Mouse (Mus musculus) CH12.LX (cell line): ENCODE data around the gene Rapgef6. TPM values are rescaled to one million over a fixed set of nuclear protein-coding genes. Genes with fewer than 3 reads are reported as not detected.

Source experiments
- DNase-seq: peaks from one replicate; pipeline ENCODE4 v3.0.0-alpha.2; 2013; ENCODE audit errors: extremely low read depth
- H3K27ac ChIP-seq: 2 replicates; pipeline ENCODE4 v1.5.1; 2012; ENCODE audit warnings: low read depth, mild to moderate bottlenecking, control low read depth, moderate library complexity; ENCODE audit not compliant: insufficient read depth
- H3K27me3 ChIP-seq: replicated peaks from 2 replicates; pipeline ENCODE3; 2012; ENCODE audit warnings: inconsistent platforms
- H3K36me3 ChIP-seq, 2 experiments: replicated peaks in 1 of 2; 2 replicates each; pipeline versions ENCODE3 to v1.6.1; 2012; ENCODE audit warnings: inconsistent platforms in 1 of 2, low read length in 1 of 2, mild to moderate bottlenecking in 1 of 2, mixed read lengths in 1 of 2, moderate library complexity in 1 of 2; ENCODE audit not compliant: control insufficient read depth in 1 of 2, insufficient read depth in 1 of 2
- H3K4me1 ChIP-seq, 2 experiments: 2 replicates each; pipeline ENCODE4 v1.6.1; 2012; ENCODE audit warnings: inconsistent platforms in 1 of 2, moderate library complexity in 1 of 2; ENCODE audit not compliant: insufficient read depth in 2 of 2, control insufficient read depth in 1 of 2
- H3K4me2 ChIP-seq: 2 replicates; pipeline ENCODE4 v1.6.1; 2012; ENCODE audit warnings: low read depth, mild to moderate bottlenecking, control low read depth; ENCODE audit not compliant: poor library complexity, insufficient read depth, severe bottlenecking
- H3K4me3 ChIP-seq, 3 experiments: fragments of 150-350 bp in 1 of 3; sonication (generic) in 1 of 3; replicated peaks in 1 of 3; 2 replicates each; pipeline versions ENCODE3 to v1.5.1; 2011 to 2012; ENCODE audit warnings: low read depth in 2 of 3, low read length in 2 of 3, mild to moderate bottlenecking in 2 of 3, moderate library complexity in 2 of 3, control low read depth in 1 of 3, improper control_type of control experiment in 1 of 3, inconsistent platforms in 1 of 3, mixed read lengths in 1 of 3; ENCODE audit not compliant: poor library complexity in 1 of 3
- H3K79me2 ChIP-seq: replicated peaks from 2 replicates; pipeline ENCODE4 v1.6.1; 2012; ENCODE audit warnings: mild to moderate bottlenecking, moderate library complexity; ENCODE audit not compliant: control insufficient read depth, poor library complexity, insufficient read depth, severe bottlenecking; ENCODE audit errors: extremely low read depth
- H3K9ac ChIP-seq: 2 replicates; pipeline ENCODE4 v1.6.1; 2012; ENCODE audit warnings: low read depth, mild to moderate bottlenecking, control low read depth, moderate library complexity; ENCODE audit not compliant: insufficient read depth
- H3K9me3 ChIP-seq: replicated peaks from 2 replicates; pipeline ENCODE3; 2012; ENCODE audit warnings: low read length, inconsistent platforms, mixed read lengths
- BHLHE40 ChIP-seq: IDR thresholded peaks from 2 replicates; pipeline ENCODE4 v1.6.1; 2011; ENCODE audit warnings: mild to moderate bottlenecking, low read depth, low read length, improper control_type of control experiment
- CHD1 ChIP-seq: IDR thresholded peaks from 2 replicates; pipeline ENCODE4 v1.6.1; 2012; ENCODE audit warnings: low read depth, low read length, improper control_type of control experiment, inconsistent platforms
- ETS1 ChIP-seq: conservative IDR thresholded peaks from 2 replicates; pipeline ENCODE4 v1.6.1; 2012; ENCODE audit warnings: low read depth, mild to moderate bottlenecking, inconsistent platforms, low read length, improper control_type of control experiment, moderate library complexity
- IRF4 ChIP-seq: IDR thresholded peaks from 2 replicates; pipeline ENCODE4 v1.6.1; 2014; ENCODE audit warnings: low read depth, mild to moderate bottlenecking, inconsistent platforms, low read length, improper control_type of control experiment
- JUND ChIP-seq: conservative IDR thresholded peaks from 2 replicates; pipeline ENCODE4 v1.6.1; 2011; ENCODE audit warnings: low read depth, low read length, improper control_type of control experiment
- MAFK ChIP-seq: IDR thresholded peaks from 2 replicates; pipeline ENCODE4 v1.6.1; 2011; ENCODE audit warnings: low read length, improper control_type of control experiment; ENCODE audit not compliant: insufficient replicate concordance
- MAX ChIP-seq: IDR thresholded peaks from 2 replicates; pipeline ENCODE4 v1.6.1; 2011; ENCODE audit warnings: low read length, improper control_type of control experiment
- MXI1 ChIP-seq: IDR thresholded peaks from 2 replicates; pipeline ENCODE4 v1.6.1; 2011; ENCODE audit warnings: mild to moderate bottlenecking, low read depth, low read length, improper control_type of control experiment
- NRF1 ChIP-seq: IDR thresholded peaks from 2 replicates; pipeline ENCODE4 v1.6.1; 2014; ENCODE audit warnings: low read depth, mild to moderate bottlenecking, inconsistent platforms, low read length, improper control_type of control experiment, moderate library complexity
- PAX5 ChIP-seq: IDR thresholded peaks from 2 replicates; pipeline ENCODE4 v1.6.1; 2012; ENCODE audit warnings: low read length, inconsistent platforms, mixed read lengths
- SMC3 ChIP-seq: IDR thresholded peaks from 2 replicates; pipeline ENCODE4 v1.6.1; 2011; ENCODE audit warnings: low read depth, low read length, improper control_type of control experiment
- ZNF384 ChIP-seq: IDR thresholded peaks from 2 replicates; pipeline ENCODE4 v1.6.1; 2012; ENCODE audit warnings: low read depth, low read length, improper control_type of control experiment, inconsistent platforms
- dilution Hi-C: fragments of 300-500 bp; cut with MboI; formaldehyde crosslinking; loops from 2 replicates; pipeline ENCODE4 v1.14.3; 2020; ENCODE audit warnings: low sequenced_read_pairs; ENCODE audit not compliant: extremely low pct_unique_long_range_greater_than_20kb, extremely low pct_ligation_motif_present
- in situ Hi-C: fragments of 300-500 bp; cut with MboI; formaldehyde crosslinking; loops from 3 replicates; pipeline ENCODE4 v1.14.3; 2019; ENCODE audit warnings: low sequenced_read_pairs, low pct_ligation_motif_present, low pct_unique_long_range_greater_than_20kb, mixed read lengths
- polyA plus RNA-seq: library from polyadenylated mRNA; unstranded; fragments of >175 nt; gene quantifications from 2 replicates; pipeline ENCODE4 v1.2.1, GENCODE M21; 2012; ENCODE audit warnings: low read depth; ENCODE audit not compliant: insufficient read length
- total RNA-seq, 2 experiments: library from RNA; depleted of rRNA; stranded (reverse); fragments of 300-350 nt in 1 of 2; fragments of >200 nt in 1 of 2; gene quantifications; 2 replicates each; pipeline ENCODE4 v1.2.3; 2012 to 2014

The Rapgef6 gene
- total and polyA plus RNA-seq, 3 experiments = 36.7 to 63.8 (median 38.3) TPM

DNA sequence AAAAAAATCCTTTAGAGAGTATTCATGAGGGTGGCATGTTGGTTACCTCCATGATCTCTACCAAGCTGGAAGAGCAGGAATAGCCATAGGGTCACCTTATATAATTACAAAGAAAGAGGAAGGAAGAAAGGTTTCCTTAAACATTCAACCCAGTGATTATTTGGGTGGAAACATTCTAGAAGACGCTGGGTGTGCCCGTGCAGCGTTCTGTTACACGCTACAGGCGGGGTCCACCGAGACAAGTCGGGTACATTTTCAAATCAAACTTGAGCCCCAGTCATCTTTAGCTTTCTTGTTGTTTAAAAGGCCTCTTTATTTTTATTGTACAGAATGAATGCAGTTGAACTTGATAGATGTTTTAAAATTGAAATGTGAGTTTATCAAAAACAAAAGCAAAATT lies 176.0 kb downstream of the Rapgef6 start:
- in situ Hi-C loops (no loop called here), dilution Hi-C loops (no loop called here)
- H3K9me3 ChIP-seq = no peaks in the 10 kb centered on the region
- no peaks in the 10 kb centered on the region for H3K27me3 ChIP-seq
- H3K36me3 ChIP-seq = peaks cover 25 to 61% of the 10 kb centered on the region in 2 experiments
- H3K4me1 ChIP-seq = peaks cover 4 to 50% of the 10 kb centered on the region in 2 experiments
- DNase-seq = no peak
- H3K27ac ChIP-seq = no peak overlapping the region
- no peak overlapping the region for H3K9ac ChIP-seq
- H3K4me2 ChIP-seq = no peak overlapping the region
- TF ChIP-seq SMC3 (no peak), MAX (no peak)
- H3K4me3 ChIP-seq = no peak overlapping the region
- H3K79me2 ChIP-seq = no peaks in the 10 kb centered on the region

DNA sequence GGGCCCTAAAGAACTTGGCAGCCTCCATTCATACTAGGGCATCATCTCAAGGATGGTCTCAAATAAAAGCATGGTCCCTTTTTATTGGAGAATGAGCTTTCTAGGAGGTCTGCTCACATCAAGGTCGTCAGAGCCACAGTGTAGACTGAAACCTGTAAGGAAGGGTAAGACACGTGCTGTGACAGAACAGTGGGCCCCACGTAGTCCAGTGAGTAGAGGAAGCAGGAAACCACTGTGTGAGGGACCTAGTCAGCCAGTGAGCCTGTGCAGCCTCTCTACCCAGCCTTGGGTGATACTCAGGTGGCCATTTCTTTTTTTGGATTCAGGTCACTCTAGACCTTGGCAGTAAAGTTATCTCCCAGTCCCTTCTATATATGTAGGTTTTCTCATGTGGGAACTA lies 177.3 kb downstream of the Rapgef6 start:
- dilution Hi-C loops = no loop called here
- Histone ChIP-seq H3K4me3 (no peak overlapping the region), H3K4me1 (peaks cover 4 to 54% of the 10 kb centered on the region in 2 experiments), H3K4me2 (no peak overlapping the region), H3K9ac (no peak overlapping the region), H3K36me3 (peaks cover 16 to 49% of the 10 kb centered on the region in 2 experiments), H3K79me2 (no peaks in the 10 kb centered on the region), H3K27me3 (no peaks in the 10 kb centered on the region)
- TF ChIP-seq BHLHE40 (peak; percentile 75), NRF1 (no peak)
- TF ChIP-seq, all 38 proteins: peak for 1
- Histone ChIP-seq H3K27ac (no peak overlapping the region), H3K9me3 (no peaks in the 10 kb centered on the region)
- DNase-seq = peak; percentile 41
- in situ Hi-C loops = no loop called here

DNA sequence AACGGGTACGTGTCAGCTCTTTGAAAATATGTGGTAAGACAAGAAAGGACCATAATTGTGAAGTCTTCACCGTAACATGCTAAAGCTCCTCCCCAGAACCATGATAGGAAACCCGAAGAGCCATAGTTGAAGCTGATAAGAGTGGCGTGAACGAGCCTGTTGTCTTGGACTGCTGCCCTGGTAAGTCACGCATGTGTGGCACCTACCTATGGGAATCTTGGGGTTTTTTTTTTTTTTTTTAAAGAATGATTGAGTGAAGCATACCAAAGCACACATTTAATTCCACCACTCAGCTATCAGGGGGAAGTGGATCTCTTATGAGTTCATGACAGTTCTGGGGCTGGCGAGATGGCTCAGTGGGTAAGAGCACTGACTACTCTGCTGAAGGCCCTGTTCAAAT lies 179.2 kb downstream of the Rapgef6 start:
- H3K4me2 ChIP-seq = no peak overlapping the region
- H3K36me3 ChIP-seq = peaks cover 3 to 31% of the 10 kb centered on the region in 2 experiments
- H3K9ac ChIP-seq = no peak overlapping the region
- no peak overlapping the region for H3K4me3 ChIP-seq
- no peaks in the 10 kb centered on the region for H3K9me3 ChIP-seq
- in situ Hi-C loops = no loop called here
- DNase-seq = no peak
- H3K79me2 ChIP-seq = no peaks in the 10 kb centered on the region
- H3K27ac ChIP-seq = no peak overlapping the region
- dilution Hi-C loops = no loop called here
- TF ChIP-seq ZNF384 (peak; percentile 11; the same call in 1 of the 2 replicates), CHD1 (no peak), PAX5 (no peak), MAFK (no peak), IRF4 (no peak), MXI1 (no peak), JUND (no peak), ETS1 (no peak)
- TF ChIP-seq, all 38 proteins: peak for 1
- Histone ChIP-seq H3K27me3 (no peaks in the 10 kb centered on the region), H3K4me1 (peaks cover 4 to 49% of the 10 kb centered on the region in 2 experiments)
